Comparison of ENCODE assay signal across 11 mouse cellular contexts in the genomic region with DNA sequence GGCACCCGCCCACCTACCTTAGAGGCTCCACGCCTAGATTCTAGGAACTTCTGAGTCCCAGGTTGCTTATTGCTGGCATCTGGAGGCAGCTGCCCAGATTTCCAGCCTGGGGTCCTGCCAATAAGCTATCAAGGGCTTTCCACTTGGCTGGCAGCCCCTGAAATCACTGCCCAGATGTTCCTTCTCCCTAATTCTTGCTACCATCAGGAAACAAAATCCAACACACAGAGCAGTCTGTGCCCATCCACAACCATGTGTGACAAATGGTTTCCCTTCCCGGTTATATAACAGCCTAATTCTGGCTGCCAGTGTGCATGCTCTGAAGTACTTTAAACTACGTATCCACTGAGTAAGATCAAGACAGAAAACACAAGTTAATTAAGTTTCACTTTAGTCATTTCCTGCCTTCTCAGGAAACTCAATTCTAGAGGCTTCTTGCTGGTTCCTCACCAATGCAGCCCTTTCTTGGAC. TPM values are rescaled to one million over a fixed set of nuclear protein-coding genes. Genes with fewer than 3 reads are reported as not detected.
DNase-seq lines count a peak whose midpoint lies in the region.
"Had no signal": no experiment of that assay in that cellular context is flagged by ENCODE, and none has a peak within 500 bp of the region (broad histone marks: within the 10 kb centered on the region; RNA-seq: fewer than 3 reads in every experiment).

No protein-coding gene starts in this region.

- H3K4me1 ChIP-seq in brown adipose tissue, adult 24 weeks (ENCODE audit: control insufficient read depth, insufficient read depth, insufficient read length, low read length) = peaks cover 23% of the 10 kb centered on the region

- intact Hi-C loops in left cerebral cortex, postnatal 4 days (cut with DNase I) = no loop called here
- intact Hi-C loops in left cerebral cortex, postnatal 36 days (cut with DNase I) = loop anchor here (5.0 kb wide), 1 partner anchor 34 kb away; the partner anchor contains the start of gene Kdm7a

- H3K4me3 ChIP-seq in brown adipose tissue, adult 24 weeks (ENCODE audit: insufficient read depth, low read depth, low read length) = no peak overlapping the region
- H3K4me3 ChIP-seq: heart, embryonic 15.5 days; liver, embryonic 13.5 days had no signal

- peak overlapping the region; percentile 7 for H3K27ac ChIP-seq in brown adipose tissue, adult 24 weeks (replicated peaks; ENCODE audit: low read depth, low read length)
- H3K27ac ChIP-seq: liver, embryonic 13.5 days had no signal

- DNase-seq in adrenal gland, adult (ENCODE audit: inconsistent age in 2 of 2, low spot score in 1 of 2) = peak; percentile 36 to 75
- DNase-seq in adrenal gland, adult 18-20 months (ENCODE audit: low spot score in 2 of 2) = no peak
- peak; percentile 44 for DNase-seq in left cerebral cortex, adult 11 months (ENCODE audit: low spot score)
- no peak for DNase-seq in left cerebral cortex, postnatal 4 days
- DNase-seq in left cerebral cortex, postnatal 36 days (ENCODE audit: low spot score in 2 of 2) = peak; percentile 25 to 38
- DNase-seq in thymus, postnatal 10 days (ENCODE audit: low spot score in 2 of 2) = no peak
- no peak for DNase-seq in lung, postnatal 14 days
- DNase-seq: cerebellum, adult 2 months; liver, embryonic 13.5 days had no signal

RNA-seq across cellular contexts. Expression of gene Kdm7a, which starts 34.9 kb away (rescaled TPM):
- total RNA-seq in adrenal gland, adult 18-20 months (2021) = 10 to 100 TPM; 11.6 to 12.9 TPM
- total RNA-seq in left cerebral cortex, postnatal 4 days (2021) = 1 to 10 TPM; 7.6 to 9.8 TPM
- 9.5 and 12.2 TPM in 2 replicates for polyA plus RNA-seq in brown adipose tissue, adult 24 weeks (2012; ENCODE audit: insufficient read depth, insufficient read length, missing spikeins)
- 10 to 100 TPM; 29.8 to 41.9 TPM for total RNA-seq in left cerebral cortex, postnatal 36 days (2021)

Comparison
In these comparisons a context has a peak if more than half of its experiments do, and no peak if none do; other contexts are left out.
1. DNase-seq: peak in adrenal gland, adult (2 of 2), left cerebral cortex, adult 11 months (single experiment) and left cerebral cortex, postnatal 36 days (2 of 2); none in adrenal gland, adult 18-20 months (0 of 2), left cerebral cortex, postnatal 4 days (single experiment), thymus, postnatal 10 days (0 of 2) and lung, postnatal 14 days (single experiment).